ENCODE assay signal across 20 mouse cellular contexts in the genomic region with DNA sequence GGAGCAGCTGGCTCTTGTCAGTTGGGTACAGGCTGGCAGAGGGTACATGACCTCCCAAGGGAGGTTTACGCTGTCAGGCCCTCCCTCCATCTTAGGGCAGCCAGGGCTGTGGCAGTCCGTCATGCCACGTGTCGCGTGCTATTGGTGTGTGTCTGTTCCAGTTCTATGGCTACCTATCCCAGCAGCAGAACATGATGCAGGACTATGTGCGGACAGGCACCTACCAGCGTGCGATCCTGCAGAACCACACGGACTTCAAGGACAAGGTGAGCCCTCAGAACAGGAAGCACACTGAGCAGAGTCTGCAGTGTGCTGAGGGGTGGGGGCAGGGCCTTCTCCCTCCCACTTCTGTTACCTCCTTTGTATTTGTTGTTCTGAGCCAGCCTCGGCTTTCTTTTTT. TPM values are rescaled to one million over a fixed set of nuclear protein-coding genes. Genes with fewer than 3 reads are reported as not detected.
DNase-seq lines count a peak whose midpoint lies in the region; ATAC-seq and TF ChIP-seq lines count a peak whose summit lies in the region.
"Had no signal": no experiment of that assay in that cellular context is flagged by ENCODE, and none has a peak within 500 bp of the region (broad histone marks: within the 10 kb centered on the region; RNA-seq: fewer than 3 reads in every experiment).

No protein-coding gene starts in this region.

- no peak for TF ChIP-seq POLR2A in kidney, adult 2 months (IDR thresholded peaks at IDR 0.05; ENCODE audit: low read depth, low read length)

- H3K4me2 ChIP-seq in hindbrain, embryonic 12.5 days (replicated peaks): no peak overlapping the region
- H3K4me2 ChIP-seq in kidney, embryonic 16.5 days (replicated peaks; ENCODE audit: low read depth, low read length): no peak overlapping the region
- H3K4me2 ChIP-seq in midbrain, embryonic 13.5 days (replicated peaks): no peak overlapping the region
- H3K4me2 ChIP-seq: forebrain, embryonic 13.5 days; heart, embryonic 11.5 days; hindbrain, embryonic 15.5 days had no signal

- H3K9me3 ChIP-seq in hindbrain, embryonic 12.5 days (replicated peaks): no peaks in the 10 kb centered on the region
- H3K9me3 ChIP-seq in hindbrain, embryonic 10.5 days: no peaks in the 10 kb centered on the region
- no peaks in the 10 kb centered on the region for H3K9me3 ChIP-seq in kidney, embryonic 16.5 days (ENCODE audit: low read length)
- H3K9me3 ChIP-seq in midbrain, embryonic 13.5 days: no peaks in the 10 kb centered on the region
- no peaks in the 10 kb centered on the region for H3K9me3 ChIP-seq in midbrain, embryonic 10.5 days (replicated peaks)
- H3K9me3 ChIP-seq: forebrain, embryonic 10.5 days; forebrain, embryonic 13.5 days; hindbrain, embryonic 15.5 days had no signal

- no peak overlapping the region for H3K9ac ChIP-seq in hindbrain, embryonic 12.5 days
- no peak overlapping the region for H3K9ac ChIP-seq in kidney, embryonic 16.5 days (replicated peaks; ENCODE audit: low read length)
- no peak overlapping the region for H3K9ac ChIP-seq in midbrain, embryonic 13.5 days (replicated peaks)
- H3K9ac ChIP-seq: forebrain, embryonic 13.5 days; hindbrain, embryonic 15.5 days had no signal

- no peaks in the 10 kb centered on the region; the same call in 1 of the 2 replicates for H3K4me1 ChIP-seq in hindbrain, embryonic 12.5 days
- H3K4me1 ChIP-seq in hindbrain, embryonic 10.5 days (replicated peaks): no peaks in the 10 kb centered on the region
- H3K4me1 ChIP-seq in kidney, embryonic 16.5 days (ENCODE audit: insufficient read depth, low read length): no peaks in the 10 kb centered on the region
- no peaks in the 10 kb centered on the region for H3K4me1 ChIP-seq in kidney, adult 2 months (ENCODE audit: control insufficient read depth, insufficient read depth, low read length)
- no peaks in the 10 kb centered on the region for H3K4me1 ChIP-seq in midbrain, embryonic 13.5 days (replicated peaks)
- no peaks in the 10 kb centered on the region for H3K4me1 ChIP-seq in midbrain, embryonic 10.5 days
- H3K4me1 ChIP-seq: forebrain, embryonic 10.5 days; forebrain, embryonic 13.5 days; hindbrain, embryonic 15.5 days had no signal

- no peaks in the 10 kb centered on the region for H3K27me3 ChIP-seq in hindbrain, embryonic 12.5 days
- no peaks in the 10 kb centered on the region for H3K27me3 ChIP-seq in hindbrain, embryonic 10.5 days (ENCODE audit: insufficient read depth, poor library complexity, severe bottlenecking)
- no peaks in the 10 kb centered on the region for H3K27me3 ChIP-seq in kidney, embryonic 16.5 days (ENCODE audit: insufficient read depth, low read length)
- no peaks in the 10 kb centered on the region for H3K27me3 ChIP-seq in kidney, adult 2 months (replicated peaks; ENCODE audit: control insufficient read depth, insufficient read depth, low read length)
- no peaks in the 10 kb centered on the region for H3K27me3 ChIP-seq in midbrain, embryonic 13.5 days
- no peaks in the 10 kb centered on the region for H3K27me3 ChIP-seq in midbrain, embryonic 10.5 days (ENCODE audit: low read depth, poor library complexity, severe bottlenecking)
- H3K27me3 ChIP-seq: forebrain, embryonic 13.5 days; hindbrain, embryonic 15.5 days; Patski had no signal

- no peak overlapping the region for H3K27ac ChIP-seq in hindbrain, embryonic 12.5 days
- H3K27ac ChIP-seq in hindbrain, embryonic 10.5 days: no peak overlapping the region
- H3K27ac ChIP-seq in kidney, embryonic 16.5 days (ENCODE audit: low read length): no peak overlapping the region
- no peak overlapping the region for H3K27ac ChIP-seq in kidney, adult 2 months (ENCODE audit: insufficient read depth, low read depth, low read length)
- no peak overlapping the region for H3K27ac ChIP-seq in midbrain, embryonic 13.5 days
- H3K27ac ChIP-seq in midbrain, embryonic 10.5 days (replicated peaks): no peak overlapping the region
- H3K27ac ChIP-seq: forebrain, embryonic 10.5 days; forebrain, embryonic 13.5 days; hindbrain, embryonic 15.5 days had no signal

- H3K36me3 ChIP-seq in hindbrain, embryonic 12.5 days: peaks cover 88% of the 10 kb centered on the region
- peaks cover 98% of the 10 kb centered on the region for H3K36me3 ChIP-seq in hindbrain, embryonic 10.5 days
- peaks cover 57% of the 10 kb centered on the region for H3K36me3 ChIP-seq in kidney, embryonic 16.5 days (ENCODE audit: insufficient read depth, low read length)
- no peaks in the 10 kb centered on the region for H3K36me3 ChIP-seq in kidney, adult 2 months (ENCODE audit: control insufficient read depth, insufficient read depth, low read length)
- peaks cover 94% of the 10 kb centered on the region for H3K36me3 ChIP-seq in midbrain, embryonic 13.5 days
- H3K36me3 ChIP-seq in midbrain, embryonic 10.5 days: peaks cover 98% of the 10 kb centered on the region

- no peak overlapping the region for H3K4me3 ChIP-seq in hindbrain, embryonic 12.5 days
- H3K4me3 ChIP-seq in hindbrain, embryonic 10.5 days: no peak overlapping the region
- H3K4me3 ChIP-seq in kidney, embryonic 16.5 days (ENCODE audit: low read length): no peak overlapping the region
- H3K4me3 ChIP-seq in kidney, adult 2 months (ENCODE audit: insufficient read depth, low read depth, low read length): no peak overlapping the region
- no peak overlapping the region for H3K4me3 ChIP-seq in midbrain, embryonic 13.5 days (replicated peaks)
- no peak overlapping the region for H3K4me3 ChIP-seq in midbrain, embryonic 10.5 days
- H3K4me3 ChIP-seq: forebrain, embryonic 10.5 days; forebrain, embryonic 13.5 days; hindbrain, embryonic 15.5 days had no signal

- no peak for TF ChIP-seq CTCF in kidney, adult 2 months (conservative IDR thresholded peaks at IDR 0.05; ENCODE audit: insufficient read depth, insufficient read length, low read depth, low read length)

- no peak for DNase-seq in hindbrain, embryonic 10.5 days (ENCODE audit: low spot score)
- no peak for DNase-seq in kidney, adult 2 months
- no peak for DNase-seq in midbrain, embryonic 10.5 days (ENCODE audit: low spot score)
- no peak for DNase-seq in heart, adult 11 months
- DNase-seq: adrenal gland, postnatal 10 days; adrenal gland, postnatal 36 days; cerebellum, adult 18-20 months; cerebellum, adult 9-10 months; cerebellum, postnatal 14 days; gastrocnemius, postnatal 10 days; gastrocnemius, postnatal 36 days had no signal

- WGBS in hindbrain, embryonic 12.5 days: 92% methylated on average over 10 of the region's 10 CpGs
- WGBS in hindbrain, embryonic 10.5 days: 95% methylated on average over 10 of the region's 10 CpGs
- 87% methylated on average over 10 of the region's 10 CpGs for WGBS in kidney, embryonic 16.5 days
- 83% methylated on average over 10 of the region's 10 CpGs for WGBS in kidney, adult 2 months
- WGBS in midbrain, embryonic 13.5 days: 98% methylated on average over 10 of the region's 10 CpGs
- 96% methylated on average over 10 of the region's 10 CpGs for WGBS in midbrain, embryonic 10.5 days

- ATAC-seq in hindbrain, embryonic 12.5 days (ENCODE audit: low FRiP score): peak; percentile 29; the same call in 1 of the 2 replicates
- ATAC-seq in kidney, embryonic 16.5 days (ENCODE audit: low FRiP score, low TSS enrichment): 0 out of 2 replicates have a peak, but pooled peaks have one; percentile 20
- peak; percentile 30; the same call in 1 of the 2 replicates for ATAC-seq in midbrain, embryonic 13.5 days
- ATAC-seq: forebrain, embryonic 13.5 days; forebrain, embryonic 16.5 days; Patski had no signal

RNA-seq across cellular contexts. Expression of a gene that starts 17.3 kb away (rescaled TPM):
- 56.5 and 61.0 TPM in 2 replicates for polyA plus RNA-seq in hindbrain, embryonic 12.5 days (2016; fragmentation: Nextera tagmentation; extraction: Ambion mirVana)
- 33.8 and 38.4 TPM in 2 replicates for polyA plus RNA-seq in hindbrain, embryonic 10.5 days (2016; fragmentation: Nextera tagmentation; extraction: Ambion mirVana)
- polyA plus RNA-seq in kidney, embryonic 16.5 days (2015; fragmentation: Nextera tagmentation; extraction: Ambion mirVana): 29.3 and 30.7 TPM in 2 replicates
- 33.6 and 34.0 TPM in 2 replicates for polyA plus RNA-seq in kidney, adult 2 months (2012; rRNA removed)
- 52.8 and 58.6 TPM in 2 replicates for polyA plus RNA-seq in midbrain, embryonic 13.5 days (2015; fragmentation: Nextera tagmentation; extraction: Ambion mirVana)
- polyA plus RNA-seq in midbrain, embryonic 10.5 days (2016; fragmentation: Nextera tagmentation; extraction: Ambion mirVana): 32.0 and 37.1 TPM in 2 replicates

RNA-seq across cellular contexts. Expression of a gene that starts 17.4 kb away (rescaled TPM):
- polyA plus RNA-seq in hindbrain, embryonic 12.5 days (2016; fragmentation: Nextera tagmentation; extraction: Ambion mirVana): 19.4 and 21.5 TPM in 2 replicates
- 21.5 and 23.7 TPM in 2 replicates for polyA plus RNA-seq in hindbrain, embryonic 10.5 days (2016; fragmentation: Nextera tagmentation; extraction: Ambion mirVana)
- polyA plus RNA-seq in kidney, embryonic 16.5 days (2015; fragmentation: Nextera tagmentation; extraction: Ambion mirVana): 40.1 and 43.8 TPM in 2 replicates
- polyA plus RNA-seq in kidney, adult 2 months (2012; rRNA removed): 39.9 and 44.9 TPM in 2 replicates
- 28.7 and 28.8 TPM in 2 replicates for polyA plus RNA-seq in midbrain, embryonic 13.5 days (2015; fragmentation: Nextera tagmentation; extraction: Ambion mirVana)
- 20.4 and 21.6 TPM in 2 replicates for polyA plus RNA-seq in midbrain, embryonic 10.5 days (2016; fragmentation: Nextera tagmentation; extraction: Ambion mirVana)

RNA-seq across cellular contexts. Expression of a gene that starts 28.6 kb away (rescaled TPM):
- polyA plus RNA-seq in hindbrain, embryonic 12.5 days (2016; fragmentation: Nextera tagmentation; extraction: Ambion mirVana): 76.7 and 77.9 TPM in 2 replicates
- 66.3 and 71.9 TPM in 2 replicates for polyA plus RNA-seq in hindbrain, embryonic 10.5 days (2016; fragmentation: Nextera tagmentation; extraction: Ambion mirVana)
- 27.1 and 32.1 TPM in 2 replicates for polyA plus RNA-seq in kidney, embryonic 16.5 days (2015; fragmentation: Nextera tagmentation; extraction: Ambion mirVana)
- polyA plus RNA-seq in kidney, adult 2 months (2012; rRNA removed): 47.7 and 54.6 TPM in 2 replicates
- polyA plus RNA-seq in midbrain, embryonic 13.5 days (2015; fragmentation: Nextera tagmentation; extraction: Ambion mirVana): 32.1 and 39.6 TPM in 2 replicates
- polyA plus RNA-seq in midbrain, embryonic 10.5 days (2016; fragmentation: Nextera tagmentation; extraction: Ambion mirVana): 54.3 and 57.5 TPM in 2 replicates

RNA-seq across cellular contexts. Expression of a gene that starts 40.7 kb away (rescaled TPM):
- polyA plus RNA-seq in hindbrain, embryonic 12.5 days (2016; fragmentation: Nextera tagmentation; extraction: Ambion mirVana): 173 and 181 TPM in 2 replicates
- polyA plus RNA-seq in hindbrain, embryonic 10.5 days (2016; fragmentation: Nextera tagmentation; extraction: Ambion mirVana): 153 and 173 TPM in 2 replicates
- 91.2 and 104 TPM in 2 replicates for polyA plus RNA-seq in kidney, embryonic 16.5 days (2015; fragmentation: Nextera tagmentation; extraction: Ambion mirVana)
- 24.9 and 26.9 TPM in 2 replicates for polyA plus RNA-seq in kidney, adult 2 months (2012; rRNA removed)
- polyA plus RNA-seq in midbrain, embryonic 13.5 days (2015; fragmentation: Nextera tagmentation; extraction: Ambion mirVana): 172 and 183 TPM in 2 replicates
- polyA plus RNA-seq in midbrain, embryonic 10.5 days (2016; fragmentation: Nextera tagmentation; extraction: Ambion mirVana): 139 and 162 TPM in 2 replicates

RNA-seq across cellular contexts. Expression of a gene that starts 49.3 kb away (rescaled TPM):
- 3.7 and 6.0 TPM in 2 replicates for polyA plus RNA-seq in hindbrain, embryonic 12.5 days (2016; fragmentation: Nextera tagmentation; extraction: Ambion mirVana)
- polyA plus RNA-seq in hindbrain, embryonic 10.5 days (2016; fragmentation: Nextera tagmentation; extraction: Ambion mirVana): 4.9 and 5.8 TPM in 2 replicates
- polyA plus RNA-seq in kidney, embryonic 16.5 days (2015; fragmentation: Nextera tagmentation; extraction: Ambion mirVana): 3.5 and 4.5 TPM in 2 replicates
- 1.2 and 2.6 TPM in 2 replicates for polyA plus RNA-seq in kidney, adult 2 months (2012; rRNA removed)
- polyA plus RNA-seq in midbrain, embryonic 13.5 days (2015; fragmentation: Nextera tagmentation; extraction: Ambion mirVana): 5.1 and 6.3 TPM in 2 replicates
- polyA plus RNA-seq in midbrain, embryonic 10.5 days (2016; fragmentation: Nextera tagmentation; extraction: Ambion mirVana): 6.0 and 7.1 TPM in 2 replicates
- polyA plus RNA-seq: Patski had no signal
